Mouse (Mus musculus): ENCODE results near the gene Nccrp1.

DNA sequence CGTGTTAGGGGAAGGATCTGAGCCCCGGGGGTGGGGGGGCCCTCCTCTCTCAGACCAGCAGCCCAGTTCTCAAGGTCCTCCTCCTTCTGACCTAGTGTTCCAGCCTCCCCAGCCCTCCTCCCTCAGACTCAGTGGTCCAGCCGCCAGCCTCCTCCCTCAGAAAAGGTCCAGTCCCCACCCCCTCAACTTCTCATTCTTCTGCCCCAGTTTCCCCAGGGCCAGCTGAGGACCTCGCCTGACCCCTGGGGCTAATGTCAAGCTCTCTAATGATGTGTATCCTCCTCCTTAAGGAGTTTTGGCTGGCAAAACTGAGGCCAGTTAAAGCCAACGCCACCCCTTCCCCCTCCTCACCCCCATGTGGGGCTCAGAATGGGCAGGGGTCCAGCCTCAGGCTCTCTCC lies at the start of gene Nccrp1:
- TF ChIP-seq MYOG (IDR thresholded peaks at IDR 0.05; ENCODE audit: control insufficient read depth, extremely low read depth, insufficient read length) (no peak), CTCF (IDR thresholded peaks at IDR 0.05; ENCODE audit: control insufficient read depth, insufficient read depth, insufficient read length) (no peak), MAX (IDR thresholded peaks at IDR 0.05) (no peak), CEBPB (IDR thresholded peaks at IDR 0.05; ENCODE audit: low read depth) (no peak)

Measured in C2C12 (cell line).